Mouse (Mus musculus) limb, embryonic 15.5 days (tissue): Measurements from ENCODE around the gene Tmem254a. TPM values are rescaled to one million over a fixed set of nuclear protein-coding genes. Genes with fewer than 3 reads are reported as not detected.
"Not testable (repeated sequence)": the region's sequence is repeated elsewhere in the genome, so short reads cannot be mapped to it uniquely, and the experiment has no call there.

Experiments
- ATAC-seq: fragments of 200-750 bp; cut with Nextera tagmentation; 2 replicates; pipeline ENCODE4 v1.8.0; 2017; ENCODE audit warnings: low read depth, moderate TSS enrichment; ENCODE audit not compliant: insufficient number of reproducible peaks, low FRiP score, low TSS enrichment
- H3K27ac ChIP-seq: fragments of 300-500 bp; sonication (generic); 2 replicates; pipeline ENCODE4 v1.5.1; 2015; ENCODE audit warnings: moderate library complexity, mild to moderate bottlenecking, inconsistent platforms
- H3K27me3 ChIP-seq: fragments of 300-500 bp; sonication (generic); 2 replicates; pipeline ENCODE4 v1.6.1; 2015; ENCODE audit warnings: inconsistent platforms
- H3K36me3 ChIP-seq: fragments of 300-500 bp; sonication (generic); 2 replicates; pipeline ENCODE4 v1.6.1; 2015; ENCODE audit warnings: inconsistent platforms
- H3K4me1 ChIP-seq: fragments of 300-500 bp; sonication (generic); 2 replicates; pipeline ENCODE4 v1.6.1; 2015; ENCODE audit warnings: inconsistent platforms
- H3K4me2 ChIP-seq: fragments of 300-500 bp; sonication (generic); 2 replicates; pipeline ENCODE4 v1.6.1; 2015; ENCODE audit warnings: mild to moderate bottlenecking, inconsistent platforms
- H3K4me3 ChIP-seq: fragments of 300-500 bp; sonication (generic); 2 replicates; pipeline ENCODE4 v1.5.1; 2015; ENCODE audit warnings: mild to moderate bottlenecking, inconsistent platforms
- H3K9ac ChIP-seq: fragments of 300-500 bp; sonication (generic); 2 replicates; pipeline ENCODE4 v1.6.1; 2015; ENCODE audit warnings: inconsistent platforms
- H3K9me3 ChIP-seq: fragments of 300-500 bp; sonication (generic); 2 replicates; pipeline ENCODE4 v1.6.1; 2016; ENCODE audit warnings: inconsistent platforms
- WGBS: fragments of 180-500 bp; shearing (Covaris S2); methylation state at CpG from one replicate; pipeline ENCODE4 v1.1.7; 2015; 5-methylcytosine and 5-hydroxymethylcytosine counted together
- polyA plus RNA-seq: library from polyadenylated mRNA; unstranded; fragments of >200 nt; fragmentation: Nextera tagmentation; extraction: Ambion mirVana; gene quantifications from 2 replicates; pipeline ENCODE4 v1.2.1, GENCODE M21; 2015

The Tmem254a gene
- polyA plus RNA-seq, 1 experiment from 2014 or later, result 2.9 TPM

GRCm38 (mm10) chr14:25885886-25886285, 41.6 kb downstream of the Tmem254a start:
- H3K4me3 ChIP-seq, H3K36me3 ChIP-seq, H3K4me1 ChIP-seq, H3K4me2 ChIP-seq, ATAC-seq, H3K9me3 ChIP-seq, H3K27me3 ChIP-seq, H3K9ac ChIP-seq, H3K27ac ChIP-seq: not testable (repeated sequence)
- WGBS, result no CpG with 5 or more reads among the region's 12 CpGs

GRCm38 (mm10) chr14:25881769-25882168, 45.7 kb downstream of the Tmem254a start:
- not testable (repeated sequence) for H3K27ac ChIP-seq, H3K9me3 ChIP-seq, ATAC-seq, H3K9ac ChIP-seq, H3K4me1 ChIP-seq, H3K4me3 ChIP-seq, H3K27me3 ChIP-seq, H3K4me2 ChIP-seq, H3K36me3 ChIP-seq
- WGBS, result no CpG with 5 or more reads among the region's 9 CpGs

DNA sequence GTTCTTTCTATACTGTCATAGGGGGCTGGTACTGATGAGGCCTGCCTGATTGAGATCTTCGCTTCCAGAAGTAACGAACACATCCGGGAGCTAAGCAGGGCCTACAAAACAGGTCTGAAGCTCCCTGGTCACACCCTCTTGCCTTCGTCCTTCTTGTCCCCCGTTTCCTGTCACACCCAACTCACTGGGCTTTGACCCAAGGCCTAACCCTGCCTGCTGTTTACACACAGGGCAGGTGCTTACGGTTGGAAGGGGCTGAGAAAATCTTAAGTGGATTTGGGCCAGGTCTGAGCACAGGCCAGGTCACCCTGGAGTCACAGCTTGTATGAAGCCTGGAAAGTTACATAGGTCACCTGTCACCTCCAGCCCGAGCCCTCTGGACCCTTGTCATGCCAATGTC, 50.8 kb downstream of the Tmem254a start:
- H3K4me3 ChIP-seq, H3K27ac ChIP-seq, H3K9me3 ChIP-seq, H3K36me3 ChIP-seq, H3K9ac ChIP-seq, H3K27me3 ChIP-seq, H3K4me2 ChIP-seq, ATAC-seq: not testable (repeated sequence)
- WGBS, result no CpG with 5 or more reads among the region's 7 CpGs
- H3K4me1 ChIP-seq, result peaks cover 17% of the 10 kb centered on the region

Other genes starting within 250 kb of the Tmem254a start
- gene Ppif, start 233.5 kb downstream of the Tmem254a start, polyA plus RNA-seq, result 26.4 and 32.1 TPM in 2 replicates
- gene Zcchc24, start 158.6 kb downstream of the Tmem254a start, polyA plus RNA-seq, result 31.6 and 35.4 TPM in 2 replicates
- gene Anxa11, start 85.5 kb downstream of the Tmem254a start, polyA plus RNA-seq, result 20.9 and 28.6 TPM in 2 replicates
- 2.5 TPM in 1 of 2 replicates, not detected in the other for gene Plac9a, start 24.6 kb downstream of the Tmem254a start, polyA plus RNA-seq
- not detected in 2 replicates for gene Cphx1, start 10.6 kb upstream of the Tmem254a start, polyA plus RNA-seq
- gene Duxbl1, start 50.9 kb upstream of the Tmem254a start, polyA plus RNA-seq, result 0.88 and 2.6 TPM in 2 replicates
- 52.7 and 64.5 TPM in 2 replicates for gene Gm9780, start 115.0 kb upstream of the Tmem254a start, polyA plus RNA-seq
- gene Tmem254c, start 139.7 kb upstream of the Tmem254a start, polyA plus RNA-seq, result 51.6 and 55.0 TPM in 2 replicates
- gene Cphx2, start 153.8 kb upstream of the Tmem254a start, polyA plus RNA-seq, result not detected in 2 replicates
- gene Cphx3, start 154.6 kb upstream of the Tmem254a start, polyA plus RNA-seq, result not detected in 2 replicates
- gene Duxbl2, start 190.7 kb upstream of the Tmem254a start, polyA plus RNA-seq, result not detected in 2 replicates